Mouse (Mus musculus) thymus, adult 2 months (tissue): ENCODE results near the gene Laptm4a. TPM values are rescaled to one million over a fixed set of nuclear protein-coding genes. Genes with fewer than 3 reads are reported as not detected.

Experiments used
- DNase-seq: peaks from one replicate; pipeline ENCODE4 v3.0.0; 2021
- H3K27ac ChIP-seq: fragments of 200-500 bp; 2 replicates; pipeline ENCODE4 v1.5.1; 2012; ENCODE audit warnings: low read length, control low read depth; ENCODE audit not compliant: control insufficient read depth, insufficient read depth
- H3K27me3 ChIP-seq: fragments of 200-500 bp; 2 replicates; pipeline ENCODE4 v1.6.1; 2012; ENCODE audit warnings: mild to moderate bottlenecking, low read length, moderate library complexity, mixed read lengths; ENCODE audit not compliant: control insufficient read depth, insufficient read depth
- H3K36me3 ChIP-seq: fragments of 200-500 bp; 2 replicates; pipeline ENCODE4 v1.6.1; 2012; ENCODE audit warnings: mild to moderate bottlenecking, low read length, moderate library complexity; ENCODE audit not compliant: control insufficient read depth, insufficient read depth
- H3K4me1 ChIP-seq: fragments of 200-500 bp; replicated peaks from 2 replicates; pipeline ENCODE4 v1.6.1; 2012; ENCODE audit warnings: low read length; ENCODE audit not compliant: control insufficient read depth, insufficient read depth
- H3K4me3 ChIP-seq: fragments of 200-500 bp; 2 replicates; pipeline ENCODE4 v1.5.1; 2012; ENCODE audit warnings: mild to moderate bottlenecking, low read length, control low read depth, moderate library complexity; ENCODE audit not compliant: control insufficient read depth, insufficient read depth
- CTCF ChIP-seq: fragments of 200-500 bp; IDR thresholded peaks from 2 replicates; pipeline ENCODE4 v1.5.1; 2012; ENCODE audit warnings: mild to moderate bottlenecking, control low read depth, low read length, moderate library complexity, borderline replicate concordance; ENCODE audit not compliant: control insufficient read depth, poor library complexity, insufficient read depth; ENCODE audit errors: extremely low read depth
- POLR2A ChIP-seq: fragments of 200-500 bp; IDR thresholded peaks from 2 replicates; pipeline ENCODE4 v1.6.1; 2012; ENCODE audit warnings: mild to moderate bottlenecking, low read length, control low read depth, moderate library complexity; ENCODE audit not compliant: control insufficient read depth, poor library complexity, insufficient read depth; ENCODE audit errors: extremely low read depth
- WGBS: fragments of 180-500 bp; shearing (Covaris S2); methylation state at CpG from one replicate; pipeline ENCODE4 v1.1.7; 2018; 5-methylcytosine and 5-hydroxymethylcytosine counted together
- polyA plus RNA-seq: library from polyadenylated mRNA; depleted of rRNA; stranded (reverse); fragments of >200 nt; gene quantifications from 2 replicates; pipeline ENCODE4 v1.2.3, GENCODE M21; 2012; rRNA removed

Laptm4a gene
- polyA plus RNA-seq, result 109 and 138 TPM in 2 replicates

DNA sequence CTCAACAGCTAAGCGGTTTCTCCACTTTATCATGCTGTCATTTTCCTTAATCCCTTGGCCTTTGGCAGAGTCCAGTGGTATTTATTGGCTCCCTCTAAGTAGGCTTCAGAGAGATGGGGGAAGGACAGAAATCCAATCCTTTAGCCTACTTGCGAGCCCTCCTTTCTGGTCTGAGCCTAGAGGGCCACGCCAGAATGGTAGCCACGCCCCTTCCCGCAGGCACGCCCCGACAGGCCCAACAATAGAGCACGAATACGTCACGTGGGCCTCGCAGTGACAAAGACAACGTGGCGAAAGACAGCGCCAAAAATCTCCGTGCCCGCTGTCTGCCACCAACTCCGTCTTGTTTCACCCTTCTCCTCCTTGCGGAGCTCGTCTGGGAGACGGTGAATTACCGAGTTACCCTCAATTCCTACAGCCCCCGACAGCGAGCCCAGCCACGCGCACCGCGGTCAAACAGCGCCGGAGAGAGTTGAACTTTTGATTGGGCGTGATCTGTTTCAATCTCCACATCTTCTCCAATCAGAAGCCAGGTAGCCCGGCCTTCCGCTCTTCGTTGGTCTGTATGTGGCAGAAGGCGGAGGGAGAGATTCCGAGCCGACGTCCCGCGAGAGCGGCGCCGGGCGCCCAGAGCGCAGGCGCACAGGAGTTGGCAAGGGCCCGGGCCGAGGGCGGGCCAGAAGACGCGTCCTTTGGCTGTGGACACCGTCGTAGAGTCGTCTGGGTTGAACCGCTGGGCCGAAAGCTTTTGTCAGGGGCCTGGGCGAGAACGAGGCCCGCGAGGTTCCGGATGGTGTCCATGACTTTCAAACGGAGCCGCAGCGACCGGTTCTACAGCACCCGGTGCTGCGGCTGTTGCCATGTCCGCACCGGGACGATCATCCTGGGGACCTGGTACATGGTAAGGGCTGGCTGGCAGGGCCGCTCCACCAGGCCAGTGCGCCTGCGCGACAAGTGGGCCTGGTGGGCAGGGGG is at the start of gene Laptm4a:
Laptm4a (plus strand) TSS at position 271 of the 975 bp plus-strand sequence.
- Histone ChIP-seq H3K4me3 (peak within 1 kb of the TSS; percentile 78), H3K27me3 (no peaks in the 10 kb centered on the region), H3K27ac (peak within 1 kb of the TSS; percentile 81), H3K36me3 (0 out of 2 replicates have a peak, but pooled peaks cover 4% of the 10 kb centered on the region), H3K4me1 (peaks cover 4% of the 10 kb centered on the region)
- WGBS, result under 1% methylated on average over 73 of the region's 73 CpGs
- DNase-seq, result peak; percentile 96
- TF ChIP-seq CTCF (peak; percentile 52; the same call in 1 of the 2 replicates), POLR2A (peak; percentile 89)

DNA sequence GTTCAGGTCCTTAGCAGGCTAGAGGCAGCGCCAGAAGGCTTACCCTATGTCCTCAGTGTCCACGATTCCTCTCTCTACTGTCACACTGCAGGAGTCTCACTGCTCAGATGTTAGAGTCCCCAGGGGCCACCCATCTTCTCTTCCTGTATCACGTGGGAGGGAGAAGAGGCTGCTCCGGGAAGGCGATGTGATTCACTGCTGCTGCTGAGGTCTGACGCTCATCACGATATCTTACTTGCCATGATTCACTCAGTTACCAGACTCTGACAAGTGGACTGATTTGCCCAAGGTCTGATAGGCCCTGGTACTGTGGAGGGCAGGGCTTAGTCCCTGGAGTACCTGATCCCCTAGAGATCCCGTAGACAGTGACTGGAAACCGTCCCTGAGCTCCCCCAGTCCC is 45.9 kb upstream of the Laptm4a start:
- Histone ChIP-seq H3K27me3 (no peaks in the 10 kb centered on the region), H3K36me3 (no peaks in the 10 kb centered on the region), H3K4me1 (peaks cover 7% of the 10 kb centered on the region; the same call in 1 of the 2 replicates), H3K4me3 (no peak overlapping the region), H3K27ac (no peak overlapping the region)
- no peak for DNase-seq
- 94% methylated on average over 9 of the region's 9 CpGs for WGBS
- TF ChIP-seq CTCF, result no peak
- TF ChIP-seq POLR2A, result no peak

GRCm38 (mm10) chr12:8876865-8877264 is 44.6 kb upstream of the Laptm4a start:
- peaks cover 7% of the 10 kb centered on the region; the same call in 1 of the 2 replicates for H3K4me1 ChIP-seq
- no peaks in the 10 kb centered on the region for H3K36me3 ChIP-seq
- 68% methylated on average over 5 of the region's 5 CpGs for WGBS
- no peak for TF ChIP-seq CTCF
- TF ChIP-seq POLR2A, result no peak
- DNase-seq, result no peak
- no peak overlapping the region for H3K4me3 ChIP-seq
- H3K27ac ChIP-seq, result no peak overlapping the region
- no peaks in the 10 kb centered on the region for H3K27me3 ChIP-seq

- no peak overlapping the region for H3K4me3 ChIP-seq
- no peaks in the 10 kb centered on the region for H3K36me3 ChIP-seq
- TF ChIP-seq CTCF (no peak), POLR2A (no peak)
- DNase-seq, result no peak
- H3K27me3 ChIP-seq, result no peaks in the 10 kb centered on the region
- peaks cover 7% of the 10 kb centered on the region; the same call in 1 of the 2 replicates for H3K4me1 ChIP-seq
- WGBS, result 96% methylated on average over 6 of the region's 6 CpGs
- no peak overlapping the region for H3K27ac ChIP-seq
These were observed 44.1 kb upstream of the Laptm4a start for GRCm38 (mm10) chr12:8877413-8877812.

- TF ChIP-seq CTCF, result no peak
- TF ChIP-seq POLR2A, result no peak
- Histone ChIP-seq H3K27me3 (no peaks in the 10 kb centered on the region), H3K27ac (no peak overlapping the region), H3K4me1 (peaks cover 7% of the 10 kb centered on the region; the same call in 1 of the 2 replicates), H3K36me3 (no peaks in the 10 kb centered on the region), H3K4me3 (no peak overlapping the region)
- over 99% methylated on average over 2 of the region's 2 CpGs for WGBS
- no peak for DNase-seq
These were observed 42.7 kb upstream of the Laptm4a start for GRCm38 (mm10) chr12:8878752-8879151.

- peaks cover 7% of the 10 kb centered on the region; the same call in 1 of the 2 replicates for H3K4me1 ChIP-seq
- WGBS, result 87% methylated on average over 6 of the region's 6 CpGs
- no peak overlapping the region for H3K4me3 ChIP-seq
- H3K27ac ChIP-seq, result no peak overlapping the region
- TF ChIP-seq POLR2A (no peak), CTCF (no peak)
- no peak for DNase-seq
- no peaks in the 10 kb centered on the region for H3K36me3 ChIP-seq
- H3K27me3 ChIP-seq, result no peaks in the 10 kb centered on the region
These were observed 42.1 kb upstream of the Laptm4a start for GRCm38 (mm10) chr12:8879389-8879788.
